Mouse (Mus musculus) layer of hippocampus, adult 8-10 months (tissue): Measurements from ENCODE around the gene Cdipt. TPM values are rescaled to one million over a fixed set of nuclear protein-coding genes. Genes with fewer than 3 reads are reported as not detected.

Source experiments
- DNase-seq, 2 experiments: peaks; one replicate each; pipeline ENCODE4 v3.0.0; 2022; ENCODE audit warnings: low spot score in 2 of 2
- total RNA-seq, 4 experiments: library from RNA; stranded (reverse); gene quantifications; 2 replicates each; pipeline ENCODE4 v1.2.4; 2022

Cdipt gene
- total RNA-seq, 4 experiments from 2014 or later: 138 to 156 (median 152) TPM

DNA sequence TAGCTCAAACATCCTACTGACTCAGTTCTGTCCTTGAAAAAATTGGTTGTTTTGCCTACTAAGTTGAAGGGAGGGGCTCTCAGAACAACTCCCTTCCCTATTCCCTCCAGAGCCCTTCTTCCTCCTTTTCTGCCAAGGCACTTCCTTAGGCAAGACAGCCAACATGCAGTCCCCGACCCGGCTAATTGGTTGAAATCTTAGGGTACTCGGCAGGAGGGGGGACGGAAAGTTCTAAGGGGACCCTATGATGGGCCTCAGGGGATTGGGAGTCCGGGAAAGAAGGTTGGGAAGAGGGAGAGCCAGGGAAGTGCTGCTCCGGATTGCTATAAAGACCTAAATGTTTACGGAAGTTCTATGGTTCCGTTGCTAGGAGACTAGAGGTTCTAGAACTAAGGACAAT is 221 bp upstream of the Cdipt start:
- no peak for DNase-seq

DNA sequence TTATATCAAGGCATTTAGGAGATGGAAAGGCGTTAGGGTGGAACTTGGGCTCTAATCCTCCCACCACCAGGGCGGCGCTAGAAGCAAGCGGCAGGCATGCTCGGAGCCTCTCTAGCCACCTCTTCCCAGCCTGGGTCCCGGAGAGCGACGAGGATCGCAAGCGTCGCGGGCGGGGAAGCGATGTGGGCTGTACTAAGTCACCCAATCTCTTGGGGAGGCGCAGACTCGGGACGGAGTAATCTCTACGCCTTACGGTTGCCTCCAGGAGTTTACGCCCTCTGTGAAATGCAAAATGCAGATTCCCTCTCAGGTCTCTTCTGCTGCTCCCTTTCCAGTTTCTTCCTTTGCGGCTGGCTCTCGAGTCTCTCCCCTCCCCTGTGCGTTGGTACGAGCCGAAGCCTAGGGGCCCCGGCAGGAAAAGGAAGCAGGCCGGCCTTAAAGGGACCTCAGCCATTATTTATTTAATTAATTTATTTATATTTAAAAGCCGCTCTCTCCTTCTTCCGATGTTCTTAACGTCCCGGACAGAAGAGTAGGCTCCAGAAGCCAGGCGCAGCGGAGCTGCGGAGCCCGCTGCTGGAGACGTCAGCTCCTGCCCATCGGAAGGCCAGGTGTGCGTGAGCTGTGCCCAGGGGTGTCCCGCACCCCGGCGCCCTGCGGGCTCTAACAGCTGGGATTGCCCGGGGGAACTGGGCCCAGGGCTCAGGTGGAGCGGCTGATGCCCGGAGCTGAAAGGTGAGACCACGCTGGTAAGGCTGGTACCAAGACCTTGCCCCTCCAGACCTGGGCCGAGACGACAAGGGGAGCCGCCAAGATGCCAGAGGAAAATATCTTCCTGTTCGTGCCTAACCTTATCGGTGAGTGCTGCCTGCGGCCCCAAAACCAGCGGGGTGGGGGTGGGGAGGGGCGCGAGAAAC is 494 bp downstream of the Cdipt start, which contains the start of gene Cdiptos:
Cdiptos (minus strand) TSS at position 149 of the 917 bp plus-strand sequence.
- peak; percentile 93 to 94 for DNase-seq

DNA sequence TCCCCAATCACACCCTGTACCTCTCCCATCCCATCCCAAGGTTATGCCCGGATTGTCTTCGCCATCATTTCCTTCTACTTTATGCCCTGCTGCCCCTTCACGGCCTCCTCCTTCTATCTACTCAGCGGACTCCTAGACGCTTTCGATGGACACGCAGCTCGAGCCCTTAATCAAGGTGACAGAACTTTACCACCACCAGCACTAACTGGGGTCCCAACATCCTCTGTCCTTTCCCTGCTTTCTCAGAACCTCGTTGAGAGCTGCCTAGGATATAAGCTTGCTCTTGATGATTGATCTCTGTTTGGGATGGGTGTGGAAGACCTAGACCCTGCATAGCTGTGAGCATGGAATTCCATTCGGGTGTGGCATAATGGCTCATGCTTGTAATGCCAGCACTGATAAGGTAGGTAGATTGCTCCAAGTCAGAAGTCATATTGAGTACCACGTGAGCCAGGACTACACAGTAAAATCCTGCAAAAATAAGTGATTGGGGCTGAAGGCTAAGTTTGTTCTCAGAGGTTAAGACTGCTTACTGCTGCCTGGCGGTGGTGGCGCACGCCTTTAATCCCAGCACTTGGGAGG is 1.3 kb downstream of the Cdipt start:
- DNase-seq: no peak

DNA sequence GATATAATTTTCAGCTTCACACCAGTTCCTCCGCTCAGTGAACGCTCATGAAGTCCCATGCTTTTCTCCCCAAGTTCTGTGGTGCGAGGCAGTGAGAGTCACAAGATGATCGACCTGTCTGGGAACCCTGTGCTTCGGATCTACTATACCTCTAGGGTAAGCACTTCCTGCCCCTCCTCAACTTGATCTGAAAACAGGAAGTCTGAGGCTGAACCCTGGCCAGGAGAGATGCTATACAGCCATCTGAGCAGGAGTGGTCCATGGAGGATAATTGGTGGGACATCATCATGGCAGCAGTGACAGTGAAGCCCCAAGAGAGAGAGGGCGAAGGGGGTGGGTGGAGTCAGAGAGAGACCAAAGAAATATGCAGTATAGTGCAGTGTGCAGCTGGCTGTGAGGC is 3.1 kb downstream of the Cdipt start:
- DNase-seq: no peak

DNA sequence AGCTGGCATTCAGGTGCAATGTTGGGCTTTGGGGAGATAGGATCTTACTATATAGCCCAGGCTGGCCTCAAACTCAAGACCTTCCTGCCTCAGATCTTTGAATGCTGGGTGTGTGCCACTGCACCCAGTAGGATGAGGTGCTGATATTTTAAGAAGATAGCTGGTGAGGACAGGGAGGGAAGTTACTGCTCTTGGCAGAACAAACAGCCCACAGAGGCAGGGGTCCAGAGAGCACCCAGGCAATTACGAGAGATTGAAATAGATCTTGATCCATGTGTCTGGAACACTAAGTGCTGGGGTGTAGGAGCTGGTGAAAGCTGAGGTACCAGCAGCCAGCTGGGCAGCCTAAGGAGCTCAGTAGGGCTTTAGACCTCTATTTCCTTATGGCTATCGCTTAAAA is 5.9 kb downstream of the Cdipt start:
- DNase-seq: no peak

DNA sequence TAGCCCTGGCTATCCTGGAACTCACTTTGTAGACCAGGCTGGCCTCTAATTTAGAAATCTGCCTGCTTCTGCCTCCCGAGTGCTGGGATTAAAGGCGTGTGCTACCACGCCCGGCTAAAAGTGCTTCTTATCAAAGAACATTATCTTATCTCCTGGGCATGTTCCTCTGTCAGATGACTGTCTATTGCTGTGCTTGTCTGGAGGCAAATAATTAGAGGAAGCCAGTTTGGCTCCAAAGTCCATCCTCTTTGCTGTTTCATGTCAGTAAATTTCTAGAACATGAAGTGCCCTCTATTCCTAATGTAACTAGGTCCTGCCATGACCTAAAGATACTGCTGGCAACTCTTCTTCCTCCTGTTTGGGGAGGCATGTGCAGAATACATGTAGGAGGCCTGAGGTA is 6.3 kb downstream of the Cdipt start:
- no peak for DNase-seq

DNA sequence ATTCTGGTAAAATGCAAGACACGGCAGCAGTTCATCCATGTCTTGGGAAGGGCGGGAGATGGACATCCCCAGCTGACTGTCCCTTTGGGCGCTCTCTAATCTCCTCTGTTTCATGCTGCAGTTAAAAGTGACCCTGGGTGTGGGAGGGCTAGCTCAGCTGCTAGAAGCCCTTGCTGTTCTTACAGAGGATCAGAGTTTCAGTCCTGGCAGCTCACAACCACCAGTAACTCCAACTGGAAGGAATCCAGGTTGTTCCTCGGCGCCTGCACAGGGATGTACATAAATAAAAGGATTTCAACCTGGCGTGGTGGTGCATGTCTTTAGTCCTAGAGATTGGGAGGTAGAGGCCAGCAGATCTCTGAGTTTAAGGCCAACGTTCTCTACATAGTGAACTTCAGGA is 7.4 kb downstream of the Cdipt start:
- DNase-seq: no peak

DNA sequence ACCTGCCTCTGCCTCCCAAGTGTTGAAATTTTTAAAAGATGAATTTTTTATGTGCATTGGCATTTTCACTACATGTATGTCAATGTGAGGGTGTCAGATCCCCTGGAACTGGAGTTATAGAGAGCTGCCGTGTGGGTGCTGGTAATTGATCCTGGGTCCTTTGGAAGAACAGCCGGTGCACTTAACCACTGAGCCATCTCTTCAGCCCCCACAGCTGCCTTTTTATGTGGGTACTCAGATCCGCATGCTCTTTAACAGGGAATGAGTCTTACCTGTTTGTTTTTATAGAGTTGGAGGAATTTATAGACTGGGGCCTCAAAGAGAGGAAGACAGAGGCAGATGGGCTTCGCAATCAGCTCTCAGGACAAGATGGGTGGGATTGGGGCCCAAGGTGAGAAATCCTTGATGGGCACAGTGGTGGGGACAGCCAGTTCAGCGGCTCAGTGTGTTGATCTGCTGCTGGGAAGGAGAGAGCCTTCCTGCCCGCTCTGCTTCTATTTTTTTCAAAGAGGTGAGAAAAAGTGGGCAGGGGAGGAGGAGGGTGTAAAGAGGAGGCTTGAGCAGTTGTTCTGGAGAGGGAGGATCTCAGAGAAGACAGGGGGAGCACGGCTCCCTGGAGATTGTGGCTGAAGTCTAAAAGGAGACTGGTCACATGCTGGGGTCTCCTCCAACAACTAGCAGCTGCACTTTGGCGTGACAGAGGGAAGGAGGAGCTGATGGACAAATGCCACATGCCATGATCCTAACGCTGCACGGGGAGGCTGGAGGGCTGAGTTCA is 9.1 kb downstream of the Cdipt start:
- no peak for DNase-seq

DNA sequence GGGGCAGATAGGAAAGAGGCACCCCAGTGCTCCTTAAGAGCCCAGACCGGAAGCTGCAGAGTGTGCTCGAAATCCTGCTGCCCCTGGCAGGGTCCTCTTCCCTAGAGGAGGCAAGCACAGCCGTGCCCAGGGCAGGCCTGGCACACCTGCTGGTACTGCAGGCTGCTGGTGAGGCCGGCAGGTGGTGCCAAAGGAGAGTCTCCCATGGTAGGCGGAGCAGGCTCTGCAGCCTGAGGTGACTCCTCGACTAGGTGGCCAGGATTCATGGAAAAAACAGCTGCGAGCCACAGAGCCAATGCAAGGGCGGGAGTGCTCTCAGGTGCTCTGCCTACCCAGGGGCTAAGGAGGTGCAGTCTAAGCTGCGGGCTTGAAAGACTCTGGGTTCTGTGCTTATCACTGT is 10.6 kb downstream of the Cdipt start:
- DNase-seq: no peak

DNA sequence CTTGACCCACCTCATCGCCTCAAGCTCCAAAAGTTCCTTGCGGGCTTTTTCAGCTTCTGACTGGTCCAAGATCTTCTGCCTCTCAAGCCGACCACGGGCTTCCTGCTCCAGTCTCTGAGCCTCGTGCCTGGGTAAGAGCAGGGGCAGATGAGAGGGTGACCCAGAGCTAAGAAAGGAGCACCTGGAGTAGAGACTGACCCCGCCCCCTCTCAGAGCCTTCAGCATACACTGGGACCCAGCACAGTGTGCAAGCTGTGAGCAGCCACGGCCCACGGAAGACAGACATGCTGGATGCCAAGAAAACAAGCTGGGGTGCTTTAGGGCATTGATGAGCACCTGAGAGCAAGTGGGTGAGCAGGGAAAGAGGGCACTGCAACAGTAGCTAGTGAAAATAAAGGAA is 13.1 kb downstream of the Cdipt start:
- no peak for DNase-seq

DNA sequence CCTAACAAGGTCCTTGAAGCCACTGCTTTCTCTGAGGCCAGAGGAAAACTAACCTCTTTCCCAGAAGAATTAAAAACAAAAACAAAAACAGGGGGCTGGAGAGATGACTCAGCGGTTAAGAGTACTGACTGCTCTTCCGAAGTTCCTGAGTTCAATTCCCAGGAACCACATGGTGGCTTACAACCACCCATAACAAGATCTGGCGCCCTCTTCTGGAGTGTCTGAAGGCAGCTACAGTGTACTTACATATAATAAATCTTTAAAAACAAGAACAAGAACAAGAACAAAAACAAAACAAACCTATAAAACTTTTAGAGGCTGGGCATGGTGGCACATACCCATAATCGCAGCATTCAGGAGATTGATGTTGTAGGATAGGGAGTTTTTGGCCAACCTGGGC is 20.7 kb downstream of the Cdipt start:
- DNase-seq: no peak

DNA sequence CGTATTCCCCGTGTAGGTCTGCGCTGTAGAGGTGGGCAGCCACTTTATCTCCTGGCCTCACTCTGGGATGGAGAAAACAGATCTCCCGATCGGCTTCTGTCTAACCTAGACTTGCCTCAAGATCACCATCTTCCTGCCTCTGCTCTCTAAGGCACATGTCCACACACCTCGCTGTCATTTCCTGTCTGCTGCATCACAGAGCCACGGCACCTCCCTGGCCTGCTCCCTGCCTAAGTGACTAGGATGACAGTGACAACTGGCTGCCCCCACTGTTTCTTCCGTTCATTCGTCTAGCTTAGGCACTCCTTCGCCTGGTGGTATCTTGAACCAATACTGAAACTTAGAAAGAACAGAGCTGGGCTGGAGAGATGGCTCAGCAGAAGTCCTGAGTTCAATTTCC is 23.9 kb downstream of the Cdipt start:
- no peak for DNase-seq

DNA sequence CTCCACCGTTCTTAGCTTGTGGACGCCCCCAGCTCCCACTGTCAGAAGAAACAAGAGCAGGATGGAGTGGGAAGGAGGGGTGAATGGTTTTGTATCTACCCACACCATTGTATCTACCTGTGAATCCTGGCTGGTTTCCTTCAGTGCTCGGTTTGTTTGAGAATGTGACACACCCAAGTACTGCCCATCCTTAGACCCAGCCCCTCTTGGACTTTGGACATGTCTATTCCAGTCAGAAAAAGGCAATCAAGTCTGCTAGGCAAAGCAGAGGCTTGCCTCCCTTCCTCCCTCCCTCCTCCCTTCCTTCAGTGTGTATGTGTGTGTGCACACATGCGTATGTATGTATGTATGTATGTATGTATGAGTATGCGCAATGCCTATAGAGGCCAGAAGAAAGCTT is 27.9 kb downstream of the Cdipt start:
- no peak for DNase-seq

DNA sequence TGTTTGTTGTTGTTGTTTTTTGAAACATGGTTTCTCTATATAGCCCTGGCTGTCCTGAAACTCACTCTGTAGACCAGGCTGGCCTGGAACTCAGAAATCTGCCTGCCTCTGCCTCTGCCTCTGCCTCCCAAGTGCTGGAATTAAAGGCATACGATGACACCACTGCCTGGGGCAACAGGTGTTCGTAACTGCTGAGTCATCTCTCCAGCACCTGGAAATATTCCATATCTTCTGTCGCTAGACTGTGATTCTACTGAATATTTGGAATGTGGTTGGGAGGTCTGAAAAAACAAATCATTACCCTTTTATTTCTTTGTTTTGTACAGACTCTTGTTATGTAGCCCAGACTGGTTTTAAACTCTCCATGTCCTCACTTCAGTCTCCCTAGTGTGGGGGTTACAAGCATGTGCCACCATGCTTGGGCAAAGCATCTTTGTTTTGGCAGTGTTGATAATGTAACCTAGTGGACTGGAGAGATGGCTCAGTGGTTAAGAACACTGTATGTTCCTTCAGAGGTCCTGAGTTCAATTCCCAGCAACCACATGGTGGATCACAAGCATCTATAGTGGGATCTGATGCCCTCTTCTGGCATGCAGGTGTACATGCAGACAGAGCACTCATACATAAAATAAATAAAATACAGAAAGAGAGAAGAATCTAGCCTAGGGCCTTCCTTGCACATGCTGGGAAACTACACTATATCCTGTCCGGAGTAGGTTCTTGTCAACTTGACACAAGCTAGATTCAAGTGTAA is 28.6 kb downstream of the Cdipt start:
- DNase-seq: no peak

DNA sequence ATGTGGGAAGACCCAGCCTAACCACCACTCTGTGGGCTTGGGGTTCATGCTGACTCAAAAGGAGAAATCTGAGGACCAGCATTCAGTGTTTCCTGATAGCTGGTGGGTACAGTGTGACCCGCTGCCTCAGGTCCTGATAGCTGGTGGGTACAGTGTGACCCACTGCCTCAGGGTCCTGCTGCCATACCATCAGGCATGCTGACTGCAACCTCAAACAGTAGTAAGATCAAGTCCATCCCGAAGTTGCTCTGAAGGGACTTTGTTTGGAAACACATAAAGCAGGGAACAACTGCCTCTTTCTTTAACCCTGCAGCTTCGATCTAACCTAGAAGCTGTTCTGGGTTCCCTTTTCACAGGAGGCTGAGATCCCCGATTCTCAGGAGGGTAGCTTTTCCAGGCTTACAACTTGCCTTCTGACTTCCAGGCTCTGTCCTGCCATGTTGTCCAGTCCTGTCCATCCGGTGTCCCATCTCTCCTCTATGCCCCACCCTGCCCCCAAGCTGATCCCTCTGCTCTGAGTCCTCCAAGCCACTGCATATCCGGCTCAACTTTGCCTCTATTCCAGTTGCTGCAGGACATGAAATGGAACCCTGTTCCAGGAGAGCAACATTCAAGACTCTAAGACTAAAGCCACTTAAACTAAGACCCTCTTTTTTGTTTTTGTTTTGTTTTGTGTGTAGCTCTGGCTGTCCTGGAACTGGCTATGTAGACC is 31.8 kb downstream of the Cdipt start:
- peak in 1 of 2 experiments; percentile 4 for DNase-seq

DNA sequence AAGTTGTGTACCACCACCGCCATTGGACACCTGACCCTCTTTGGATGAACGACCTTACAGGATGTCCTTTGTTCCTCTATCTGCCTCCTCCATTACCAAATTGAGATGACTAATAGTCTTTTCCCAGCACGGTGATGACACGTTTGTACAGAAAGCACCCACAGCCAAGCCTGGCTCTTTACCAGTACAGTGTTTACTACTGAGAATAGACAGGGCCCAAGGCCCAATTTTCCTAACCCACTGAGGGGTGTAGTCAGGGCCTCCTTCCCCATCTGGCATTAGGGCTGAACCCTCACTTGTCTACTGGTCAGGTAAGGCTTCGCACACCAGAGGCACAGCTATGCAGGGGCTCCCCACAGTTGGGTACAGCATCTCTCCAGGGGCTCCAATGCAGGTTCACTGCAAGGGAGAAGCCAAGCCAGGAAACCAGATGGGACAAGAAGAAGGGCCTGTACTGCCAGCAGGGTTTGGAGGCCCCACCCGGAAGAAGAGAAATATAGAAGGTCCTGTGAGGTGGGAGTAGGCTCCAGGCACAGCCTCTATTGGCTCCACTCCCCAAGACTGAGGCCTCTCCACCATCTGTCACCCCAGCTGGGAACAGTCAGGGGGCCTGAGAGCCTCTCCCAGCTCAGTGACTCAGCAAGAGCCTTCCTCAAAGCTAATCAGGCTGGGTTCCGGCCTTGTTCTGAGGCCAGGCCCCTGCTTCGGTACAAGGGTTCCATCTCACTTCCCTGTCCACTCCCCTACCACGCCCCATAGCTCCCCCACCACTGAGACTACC is 32.7 kb downstream of the Cdipt start:
- DNase-seq: peak; percentile 88 to 89

DNA sequence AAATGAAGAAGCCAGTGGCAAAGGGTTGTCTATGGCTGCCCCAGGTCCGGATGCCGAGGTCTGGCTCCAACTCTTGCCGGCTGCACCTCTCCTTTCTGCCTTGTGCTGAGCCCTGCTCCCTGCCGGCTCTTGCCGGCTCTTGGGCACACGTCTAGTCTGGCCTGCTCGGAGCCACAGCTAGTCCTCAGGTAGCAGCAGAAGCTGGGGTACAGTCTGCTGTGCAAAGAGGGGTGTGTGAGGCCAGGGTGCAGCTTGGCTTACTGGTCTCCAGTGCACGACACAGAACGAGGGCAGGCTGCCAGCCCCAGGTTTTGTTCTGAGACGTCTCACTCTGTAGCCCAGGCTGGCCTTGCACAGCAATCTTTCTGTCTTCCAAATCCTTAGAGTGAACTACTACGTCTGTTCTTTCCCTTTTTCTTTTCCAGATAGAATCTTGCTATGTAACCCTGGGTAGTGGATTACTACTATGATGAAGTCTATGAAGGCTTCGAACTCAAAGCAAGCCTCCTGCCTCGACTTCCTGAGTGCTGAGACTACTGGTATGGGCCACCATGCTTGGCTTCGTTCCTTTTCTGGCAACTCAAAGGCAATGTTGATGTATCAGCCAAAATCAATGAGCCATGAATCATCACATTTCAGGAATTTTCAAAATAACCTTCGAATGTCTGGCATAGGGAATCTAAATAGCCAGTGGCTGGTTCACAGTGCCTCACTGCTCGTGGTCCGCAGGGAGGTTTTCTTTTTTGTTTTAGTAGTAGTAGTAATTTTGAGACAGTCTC is 33.8 kb downstream of the Cdipt start:
- DNase-seq: peak in 1 of 2 experiments; percentile 10

DNA sequence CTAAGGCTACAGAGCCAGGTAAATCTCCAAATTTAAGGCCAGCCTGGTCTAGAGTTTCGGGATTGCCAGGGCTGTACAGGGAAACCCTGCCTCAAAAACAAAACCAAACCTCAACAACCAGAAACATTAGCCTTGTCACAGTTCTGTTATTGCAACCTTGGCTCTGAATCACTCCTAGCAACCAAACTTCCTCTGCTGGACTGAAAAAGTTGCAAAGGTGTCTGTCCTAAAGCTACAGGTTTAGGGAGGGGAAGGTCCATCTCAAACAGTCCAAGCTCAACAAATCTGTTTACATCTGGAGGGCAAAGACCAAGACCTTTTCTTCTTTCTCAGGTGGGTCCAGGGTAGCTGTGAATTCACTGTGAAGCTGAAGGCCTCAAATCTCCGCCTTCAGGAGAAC is 35.3 kb downstream of the Cdipt start:
- no peak for DNase-seq

DNA sequence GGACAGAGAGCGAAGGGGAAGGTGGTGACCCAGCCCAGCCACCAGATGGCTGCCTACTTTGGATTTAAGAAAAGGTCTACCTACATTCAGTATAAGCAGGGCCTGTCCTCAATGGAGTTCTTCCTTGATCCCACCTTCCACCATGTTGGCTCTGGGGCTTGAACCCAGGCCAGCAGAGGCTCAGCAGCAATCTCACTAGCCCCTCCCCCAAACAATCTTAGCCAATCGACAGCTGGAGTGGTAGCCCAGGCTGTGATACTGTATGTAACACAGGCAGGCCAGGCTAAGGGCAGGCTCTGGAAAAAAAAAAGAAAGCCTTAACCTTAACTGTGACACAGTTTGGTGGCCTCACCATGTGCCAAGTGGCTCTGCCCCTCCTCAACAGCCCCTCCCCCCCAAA is 36.0 kb downstream of the Cdipt start:
- no peak for DNase-seq
